Mouse (Mus musculus) lung, embryonic 14.5 days (tissue): ENCODE data around the gene Kpnb1. TPM values are rescaled to one million over a fixed set of nuclear protein-coding genes. Genes with fewer than 3 reads are reported as not detected.

Experiments used
- ATAC-seq: fragments of 200-750 bp; cut with Nextera tagmentation; 2 replicates; pipeline ENCODE4 v1.8.0; 2017; ENCODE audit warnings: mild to moderate bottlenecking, moderate TSS enrichment, moderate library complexity; ENCODE audit not compliant: insufficient read depth
- DNase-seq: peaks from one replicate; pipeline ENCODE4 v3.0.0-alpha.2; 2015
- H3K27ac ChIP-seq: fragments of 300-500 bp; sonication (generic); 2 replicates; pipeline ENCODE4 v1.5.1; 2014; ENCODE audit warnings: low read depth, mild to moderate bottlenecking, moderate library complexity
- H3K27me3 ChIP-seq: fragments of 300-500 bp; sonication (generic); 2 replicates; pipeline ENCODE4 v1.6.1; 2014; ENCODE audit warnings: low read length, control low read depth; ENCODE audit not compliant: insufficient read depth
- H3K36me3 ChIP-seq: fragments of 300-500 bp; sonication (generic); 2 replicates; pipeline ENCODE4 v1.6.1; 2014; ENCODE audit warnings: control low read depth; ENCODE audit not compliant: insufficient read depth
- H3K4me1 ChIP-seq: fragments of 300-500 bp; sonication (generic); 2 replicates; pipeline ENCODE4 v1.6.1; 2014; ENCODE audit warnings: antibody characterized with exemption, control low read depth; ENCODE audit not compliant: insufficient read depth
- H3K4me2 ChIP-seq: fragments of 300-500 bp; sonication (generic); 2 replicates; pipeline ENCODE4 v1.6.1; 2014; ENCODE audit warnings: mild to moderate bottlenecking
- H3K4me3 ChIP-seq: fragments of 300-500 bp; sonication (generic); 2 replicates; pipeline ENCODE4 v1.5.1; 2014; ENCODE audit warnings: low read depth, low read length
- H3K9ac ChIP-seq: fragments of 300-500 bp; sonication (generic); 2 replicates; pipeline ENCODE4 v1.6.1; 2014
- H3K9me3 ChIP-seq: fragments of 300-500 bp; sonication (generic); 2 replicates; pipeline ENCODE4 v1.6.1; 2016; ENCODE audit warnings: low read depth, low read length, control low read depth
- CTCF ChIP-seq: IDR thresholded peaks from 2 replicates; pipeline ENCODE4 v1.5.1; 2016; ENCODE audit warnings: antibody characterized with exemption, low read depth
- WGBS: fragments of 180-500 bp; shearing (Covaris S2); extraction: QIAGEN DNeasy Blood & Tissue Kit; methylation state at CpG from one replicate; pipeline ENCODE4 v1.1.7; 2014; 5-methylcytosine and 5-hydroxymethylcytosine counted together
- polyA plus RNA-seq: library from polyadenylated mRNA; unstranded; fragments of >200 nt; fragmentation: Nextera tagmentation; extraction: Ambion mirVana; gene quantifications from 2 replicates; pipeline ENCODE4 v1.2.1, GENCODE M21; 2014

Gene Kpnb1
- polyA plus RNA-seq, 1 experiment from 2014 or later: 83.4 TPM

DNA sequence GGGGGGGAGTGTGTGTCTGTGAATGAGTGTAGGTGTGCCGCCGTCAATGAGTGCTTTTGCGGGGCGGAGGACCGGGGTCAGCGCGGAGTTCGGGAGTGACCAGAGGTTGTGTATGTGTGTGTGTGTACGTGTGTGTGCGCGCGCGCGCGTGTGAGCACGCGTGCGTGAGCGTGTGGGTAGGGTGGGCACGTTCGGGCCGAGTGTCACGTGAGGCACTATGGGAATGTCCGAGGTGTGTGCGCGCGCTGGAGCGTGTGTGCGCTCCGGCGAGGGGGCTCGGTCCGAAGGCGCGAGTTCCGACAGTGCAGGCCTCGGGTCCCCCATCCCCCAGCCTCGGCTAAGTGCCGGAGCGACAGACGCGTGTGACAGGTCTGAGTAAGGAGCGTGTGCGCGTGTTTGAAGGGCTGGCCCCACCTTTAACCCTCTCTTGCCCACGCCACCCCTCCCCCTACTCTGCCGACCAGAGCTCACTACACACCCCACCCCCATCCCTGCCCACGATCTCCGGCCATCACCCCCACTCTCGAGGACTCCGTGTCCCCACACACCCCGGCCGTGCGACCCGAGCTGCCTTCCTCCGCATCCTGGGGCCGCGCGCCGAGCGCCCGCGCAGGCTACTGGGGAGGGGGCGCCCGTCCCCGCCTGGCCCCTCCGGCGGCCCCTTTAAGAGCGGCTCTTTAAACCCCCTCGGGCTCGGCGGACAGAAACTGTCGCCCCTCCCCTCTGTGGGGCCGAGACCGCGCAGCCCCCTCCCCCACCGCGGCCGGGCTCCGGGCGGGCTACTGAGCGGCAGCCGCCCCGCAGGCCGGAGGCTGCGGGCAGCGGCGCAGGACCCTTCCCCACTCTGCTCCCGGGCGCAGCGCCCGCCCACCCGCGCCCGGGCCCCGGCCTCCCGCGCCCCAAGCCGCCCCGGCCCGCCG is 37.0 kb downstream of the Kpnb1 start:
- peak; percentile 78 for ATAC-seq
- DNase-seq: peak; percentile 89
- Histone ChIP-seq H3K4me1 (peaks cover 13% of the 10 kb centered on the region), H3K9ac (peak overlapping the region; percentile 73), H3K27me3 (no peaks in the 10 kb centered on the region; the same call in 1 of the 2 replicates), H3K27ac (peak overlapping the region; percentile 94), H3K36me3 (peaks cover 28% of the 10 kb centered on the region), H3K4me3 (peak overlapping the region; percentile 70), H3K9me3 (no peaks in the 10 kb centered on the region), H3K4me2 (peak overlapping the region; percentile 84)
- under 1% methylated on average over 97 of the region's 102 CpGs for WGBS
- TF ChIP-seq CTCF: no peak

DNA sequence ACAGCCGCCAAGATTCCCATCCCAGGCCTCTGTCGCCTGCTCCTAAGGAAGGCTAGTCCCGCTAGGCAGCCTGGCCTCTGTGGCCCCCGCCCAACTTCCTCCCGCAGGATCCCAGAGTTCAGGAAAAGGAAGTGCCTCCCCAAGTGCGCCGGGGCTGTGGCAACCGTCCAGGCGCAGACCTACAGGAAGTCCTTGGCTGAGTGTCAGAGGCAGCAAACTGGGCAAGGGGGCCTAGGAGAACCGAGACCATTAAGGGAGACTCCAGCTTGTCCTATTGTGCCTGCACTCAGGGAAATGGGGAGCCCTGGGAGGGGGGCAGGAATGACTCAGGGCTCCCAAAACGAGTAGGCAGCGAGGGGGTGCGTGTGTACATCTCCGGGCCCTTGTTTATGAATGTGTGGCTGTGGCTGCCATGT is 37.7 kb downstream of the Kpnb1 start:
- Histone ChIP-seq H3K4me2 (peak overlapping the region; percentile 84), H3K36me3 (peaks cover 34% of the 10 kb centered on the region), H3K27ac (peak overlapping the region; percentile 94), H3K9me3 (no peaks in the 10 kb centered on the region), H3K4me1 (peaks cover 13% of the 10 kb centered on the region), H3K4me3 (peak overlapping the region; percentile 70), H3K27me3 (no peaks in the 10 kb centered on the region; the same call in 1 of the 2 replicates), H3K9ac (peak overlapping the region; percentile 73)
- DNase-seq (peak; percentile 93), ATAC-seq (peak; percentile 42)
- TF ChIP-seq CTCF: no peak
- WGBS: 1% methylated on average over 14 of the region's 14 CpGs

GRCm38 (mm10) chr11:97149026-97149425 is 38.7 kb downstream of the Kpnb1 start:
- TF ChIP-seq CTCF: no peak
- Histone ChIP-seq H3K27me3 (no peaks in the 10 kb centered on the region; the same call in 1 of the 2 replicates), H3K36me3 (peaks cover 37% of the 10 kb centered on the region), H3K4me3 (peak overlapping the region; percentile 70), H3K9me3 (no peaks in the 10 kb centered on the region), H3K4me1 (peaks cover 13% of the 10 kb centered on the region), H3K27ac (peak overlapping the region; percentile 94), H3K9ac (peak overlapping the region; percentile 73), H3K4me2 (peak overlapping the region; percentile 84)
- 29% methylated on average over 9 of the region's 9 CpGs for WGBS
- DNase-seq: no peak
- ATAC-seq: no peak

DNA sequence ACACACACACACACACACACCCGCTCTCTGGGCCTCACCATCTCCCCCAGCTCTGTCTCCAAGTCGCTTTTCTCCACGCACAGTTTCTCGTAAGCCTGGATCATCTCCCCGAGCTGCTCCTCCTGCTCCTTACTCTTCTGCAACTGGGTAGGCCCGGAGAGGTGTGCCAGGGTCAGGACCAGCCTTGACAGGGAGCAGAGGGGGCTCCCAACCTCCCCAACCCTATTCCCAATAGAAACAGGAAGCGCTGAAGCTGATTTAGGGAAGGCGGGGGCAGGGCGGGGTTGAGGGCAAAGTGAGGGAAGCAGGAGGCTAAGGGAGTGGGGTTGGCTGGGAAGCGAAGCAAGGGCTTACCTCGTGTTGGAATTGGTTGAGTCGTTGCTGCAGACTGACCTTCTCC is 39.1 kb downstream of the Kpnb1 start:
- TF ChIP-seq CTCF: no peak
- peak overlapping the region; percentile 70 for H3K4me3 ChIP-seq
- ATAC-seq: no peak
- H3K9ac ChIP-seq: peak overlapping the region; percentile 73
- no peaks in the 10 kb centered on the region; the same call in 1 of the 2 replicates for H3K27me3 ChIP-seq
- WGBS: 22% methylated on average over 12 of the region's 12 CpGs
- peak overlapping the region; percentile 94; the same call in 1 of the 2 replicates for H3K27ac ChIP-seq
- H3K4me2 ChIP-seq: peak overlapping the region; percentile 84
- peaks cover 13% of the 10 kb centered on the region for H3K4me1 ChIP-seq
- no peaks in the 10 kb centered on the region for H3K9me3 ChIP-seq
- H3K36me3 ChIP-seq: peaks cover 36% of the 10 kb centered on the region
- DNase-seq: no peak

DNA sequence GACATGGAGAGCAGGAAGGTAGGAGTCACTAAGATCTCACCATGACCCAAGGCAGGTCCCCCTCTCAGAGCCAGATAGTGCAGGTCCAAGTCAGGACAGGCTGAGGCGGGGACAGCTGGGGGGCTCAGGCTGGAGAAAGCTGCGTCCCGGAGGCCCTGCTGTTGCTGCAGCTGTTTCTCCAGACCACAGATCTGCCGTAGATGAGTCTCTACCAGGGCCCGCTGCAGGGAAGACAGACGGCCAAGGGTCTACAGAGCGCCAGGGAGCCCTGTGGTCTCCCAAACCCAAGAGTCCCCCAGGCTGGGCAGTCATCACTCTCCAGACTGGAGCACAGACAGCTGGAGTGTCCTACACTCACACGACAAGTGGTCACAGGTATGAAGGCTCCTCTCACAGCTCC is 40.3 kb downstream of the Kpnb1 start:
- TF ChIP-seq CTCF: no peak
- H3K27me3 ChIP-seq: no peaks in the 10 kb centered on the region; the same call in 1 of the 2 replicates
- no peaks in the 10 kb centered on the region for H3K9me3 ChIP-seq
- ATAC-seq: no peak
- H3K4me2 ChIP-seq: no peak overlapping the region
- WGBS: 67% methylated on average over 8 of the region's 8 CpGs
- peaks cover 43% of the 10 kb centered on the region for H3K36me3 ChIP-seq
- DNase-seq: no peak
- H3K9ac ChIP-seq: no peak overlapping the region
- H3K4me1 ChIP-seq: peaks cover 13% of the 10 kb centered on the region
- H3K4me3 ChIP-seq: no peak overlapping the region
- H3K27ac ChIP-seq: no peak overlapping the region

DNA sequence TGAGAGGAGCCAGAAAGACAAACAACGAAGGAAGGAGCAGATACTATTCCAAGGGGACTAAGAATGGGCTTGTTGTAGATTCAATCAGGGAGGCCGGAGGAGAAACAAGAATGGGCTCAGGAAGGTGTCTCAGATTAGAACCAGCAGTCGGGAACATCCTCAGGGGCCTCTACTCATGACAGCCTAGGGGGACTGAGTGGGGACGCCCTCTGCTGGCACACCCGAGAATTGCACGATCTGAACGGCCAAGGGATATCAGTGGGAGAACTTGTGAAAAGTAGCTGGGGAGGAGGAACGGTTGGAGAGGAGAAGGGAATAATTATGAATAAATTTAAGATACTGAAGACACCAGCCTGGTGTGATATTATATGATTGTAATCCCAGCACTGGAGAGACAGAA is 41.0 kb downstream of the Kpnb1 start:
- no peak overlapping the region for H3K27ac ChIP-seq
- TF ChIP-seq CTCF: peak; percentile 92
- H3K36me3 ChIP-seq: peaks cover 45% of the 10 kb centered on the region
- H3K4me2 ChIP-seq: peak overlapping the region; percentile 16; the same call in 1 of the 2 replicates
- H3K9me3 ChIP-seq: no peaks in the 10 kb centered on the region
- H3K4me1 ChIP-seq: peaks cover 13% of the 10 kb centered on the region
- no peak overlapping the region for H3K4me3 ChIP-seq
- no peak overlapping the region for H3K9ac ChIP-seq
- ATAC-seq: no peak
- H3K27me3 ChIP-seq: no peaks in the 10 kb centered on the region; the same call in 1 of the 2 replicates
- peak; percentile 90 for DNase-seq
- WGBS: 6% methylated on average over 8 of the region's 8 CpGs

GRCm38 (mm10) chr11:97145951-97146350 is 41.7 kb downstream of the Kpnb1 start:
- H3K9me3 ChIP-seq: no peaks in the 10 kb centered on the region
- no peaks in the 10 kb centered on the region; the same call in 1 of the 2 replicates for H3K27me3 ChIP-seq
- no peak overlapping the region for H3K27ac ChIP-seq
- peaks cover 13% of the 10 kb centered on the region for H3K4me1 ChIP-seq
- whole genome bisulfite sequencing: 44% methylated on average over 9 of the region's 9 CpGs
- no peak for TF ChIP-seq CTCF
- no peak for ATAC-seq
- H3K4me3 ChIP-seq: no peak overlapping the region
- 0 out of 2 replicates have a peak overlapping the region, but pooled peaks have one; percentile 16 for H3K4me2 ChIP-seq
- peaks cover 46% of the 10 kb centered on the region for H3K36me3 ChIP-seq
- DNase-seq: no peak
- no peak overlapping the region for H3K9ac ChIP-seq
